Mouse (Mus musculus) kidney, embryonic 15.5 days (tissue): ENCODE results near the gene Dirc2. TPM values are rescaled to one million over a fixed set of nuclear protein-coding genes. Genes with fewer than 3 reads are reported as not detected.

ENCODE experiments used
- ATAC-seq: fragments of 200-750 bp; cut with Nextera tagmentation; replicated peaks from 2 replicates; pipeline ENCODE4 v1.8.0; 2017; ENCODE audit warnings: moderate TSS enrichment; ENCODE audit not compliant: low FRiP score
- H3K27ac ChIP-seq: fragments of 300-500 bp; sonication (generic); 2 replicates; pipeline ENCODE4 v1.5.1; 2015; ENCODE audit warnings: mild to moderate bottlenecking, inconsistent platforms
- H3K27me3 ChIP-seq: fragments of 300-500 bp; sonication (generic); 2 replicates; pipeline ENCODE4 v1.6.1; 2015; ENCODE audit warnings: inconsistent platforms
- H3K36me3 ChIP-seq: fragments of 300-500 bp; sonication (generic); 2 replicates; pipeline ENCODE4 v1.6.1; 2015; ENCODE audit warnings: inconsistent platforms
- H3K4me1 ChIP-seq: fragments of 300-500 bp; sonication (generic); 2 replicates; pipeline ENCODE4 v1.6.1; 2015; ENCODE audit warnings: inconsistent platforms
- H3K4me2 ChIP-seq: fragments of 300-500 bp; sonication (generic); 2 replicates; pipeline ENCODE4 v1.6.1; 2015; ENCODE audit warnings: moderate library complexity, mild to moderate bottlenecking, inconsistent platforms
- H3K4me3 ChIP-seq: fragments of 300-500 bp; sonication (generic); replicated peaks from 2 replicates; pipeline ENCODE4 v1.5.1; 2015; ENCODE audit warnings: mild to moderate bottlenecking, inconsistent platforms
- H3K9ac ChIP-seq: fragments of 300-500 bp; sonication (generic); 2 replicates; pipeline ENCODE4 v1.6.1; 2015; ENCODE audit warnings: mild to moderate bottlenecking, inconsistent platforms
- H3K9me3 ChIP-seq: fragments of 300-500 bp; sonication (generic); replicated peaks from 2 replicates; pipeline ENCODE4 v1.6.1; 2016; ENCODE audit warnings: inconsistent platforms
- WGBS: fragments of 180-500 bp; shearing (Covaris S2); methylation state at CpG from one replicate; pipeline ENCODE4 v1.1.7; 2015; ENCODE audit warnings: mixed read lengths; 5-methylcytosine and 5-hydroxymethylcytosine counted together
- polyA plus RNA-seq: library from polyadenylated mRNA; unstranded; fragments of >200 nt; fragmentation: Nextera tagmentation; extraction: Ambion mirVana; gene quantifications from 2 replicates; pipeline ENCODE4 v1.2.1, GENCODE M21; 2015

Dirc2 gene
- polyA plus RNA-seq, 1 experiment from 2014 or later = 12.5 TPM

GRCm38 (mm10) chr16:35771141-35771540, 2.0 kb upstream of the Dirc2 start:
- H3K27ac ChIP-seq = no peak overlapping the region
- no peaks in the 10 kb centered on the region for H3K36me3 ChIP-seq
- no peaks in the 10 kb centered on the region for H3K9me3 ChIP-seq
- peak overlapping the region; percentile 96 for H3K4me3 ChIP-seq
- no peak for ATAC-seq
- no peaks in the 10 kb centered on the region for H3K27me3 ChIP-seq
- 22% methylated on average over 8 of the region's 8 CpGs for WGBS
- peak overlapping the region; percentile 76; the same call in 1 of the 2 replicates for H3K9ac ChIP-seq
- H3K4me2 ChIP-seq = peak overlapping the region; percentile 84
- peaks cover 28% of the 10 kb centered on the region for H3K4me1 ChIP-seq

DNA sequence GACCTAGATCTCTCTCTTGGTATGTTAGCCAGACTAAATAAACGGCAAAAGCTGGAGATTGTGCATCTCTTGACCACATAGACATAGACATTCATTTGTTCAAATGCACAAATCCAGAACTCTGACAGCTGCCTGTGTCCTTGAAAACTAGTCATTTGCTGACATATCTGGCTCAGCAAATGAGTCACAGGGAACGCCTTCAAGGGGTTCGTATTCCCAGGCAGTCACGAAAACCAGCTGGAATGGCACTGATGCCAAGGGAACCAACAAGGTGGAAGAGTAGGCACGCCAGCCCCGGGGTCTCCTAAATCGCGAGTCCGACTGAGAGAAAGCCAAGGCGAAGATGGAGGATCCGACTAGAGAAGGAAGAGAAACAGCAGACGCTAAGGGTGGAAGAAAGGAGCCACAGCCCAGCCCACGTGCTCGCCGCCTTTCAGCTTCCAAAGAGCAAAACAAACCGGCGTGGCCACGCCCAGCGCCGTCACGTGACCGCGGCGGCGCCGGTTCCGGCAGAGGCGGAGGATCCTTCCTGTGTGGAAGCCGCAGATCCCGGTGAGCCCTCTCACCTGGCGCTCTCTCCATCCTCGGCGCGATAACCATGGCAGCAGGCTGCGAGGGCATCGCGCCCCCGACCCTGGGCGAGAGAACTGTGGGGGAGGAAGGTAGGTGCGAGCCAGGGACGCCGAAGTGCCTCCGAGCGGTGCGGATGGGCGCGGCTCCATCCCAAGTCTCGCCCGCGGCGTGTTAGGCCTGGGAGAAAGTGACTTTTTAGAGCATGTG, 912 bp upstream of the Dirc2 start, which contains the start of gene Hspbap1:
TSS of gene Hspbap1 (plus strand) at position 498 of the 780 bp plus-strand sequence.
- Histone ChIP-seq H3K9me3 (no peaks in the 10 kb centered on the region), H3K4me2 (peak within 1 kb of the TSS; percentile 84), H3K27ac (peak within 1 kb of the TSS; percentile 66; the same call in 1 of the 2 replicates), H3K4me1 (peaks cover 30% of the 10 kb centered on the region), H3K4me3 (peak within 1 kb of the TSS; percentile 96), H3K27me3 (no peaks in the 10 kb centered on the region), H3K9ac (peak within 1 kb of the TSS; percentile 76), H3K36me3 (no peaks in the 10 kb centered on the region)
- peak; percentile 77 for ATAC-seq
- under 1% methylated on average over 51 of the region's 51 CpGs for WGBS

DNA sequence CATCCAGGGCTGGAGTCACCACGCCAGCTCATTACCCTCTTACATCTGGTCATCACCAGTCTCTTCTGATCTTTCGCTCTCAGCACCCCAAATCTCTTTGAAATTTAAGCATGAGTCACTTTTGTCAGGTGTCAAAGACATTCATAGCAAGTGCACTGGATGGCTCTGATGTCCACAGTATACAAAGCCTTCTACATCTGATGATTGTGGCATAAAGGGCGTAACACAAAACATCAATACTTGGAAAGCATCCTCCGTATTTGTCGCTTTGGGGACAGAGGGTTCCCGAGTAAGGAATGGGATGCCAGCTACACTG, 729 bp downstream of the Dirc2 start:
- Histone ChIP-seq H3K27me3 (no peaks in the 10 kb centered on the region), H3K9ac (peak overlapping the region; percentile 67), H3K27ac (no peak overlapping the region), H3K4me2 (peak overlapping the region; percentile 84), H3K36me3 (no peaks in the 10 kb centered on the region), H3K4me1 (peaks cover 30% of the 10 kb centered on the region), H3K4me3 (peak overlapping the region; percentile 96), H3K9me3 (no peaks in the 10 kb centered on the region)
- ATAC-seq = no peak
- 22% methylated on average over 6 of the region's 6 CpGs for WGBS

DNA sequence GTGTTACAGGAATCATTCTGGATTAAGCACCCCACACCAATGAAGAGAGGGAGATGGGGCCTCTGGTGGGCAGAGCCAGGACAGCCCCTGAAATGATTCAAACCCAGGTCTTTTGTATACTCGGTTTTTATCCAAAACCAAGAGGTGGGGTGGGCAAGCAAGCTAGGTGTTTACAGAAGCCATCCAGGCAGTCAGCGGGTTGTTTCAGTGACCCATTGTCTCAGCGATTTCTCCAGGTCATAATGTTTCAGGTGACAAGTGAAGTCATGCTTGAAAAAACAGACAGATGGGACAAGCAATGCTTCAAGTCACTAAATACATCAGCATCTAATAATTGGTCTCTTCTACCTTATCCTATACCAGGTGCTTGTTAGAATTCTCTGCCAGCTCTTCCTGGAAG, 2.8 kb downstream of the Dirc2 start:
- H3K27ac ChIP-seq = no peak overlapping the region
- no peak overlapping the region for H3K4me2 ChIP-seq
- peaks cover 30% of the 10 kb centered on the region for H3K4me1 ChIP-seq
- no peaks in the 10 kb centered on the region for H3K9me3 ChIP-seq
- H3K27me3 ChIP-seq = no peaks in the 10 kb centered on the region
- no peaks in the 10 kb centered on the region for H3K36me3 ChIP-seq
- 59% methylated on average over 3 of the region's 3 CpGs for WGBS
- no peak for ATAC-seq
- H3K4me3 ChIP-seq = no peak overlapping the region
- no peak overlapping the region for H3K9ac ChIP-seq

GRCm38 (mm10) chr16:35765449-35765848, 3.7 kb downstream of the Dirc2 start:
- Histone ChIP-seq H3K36me3 (no peaks in the 10 kb centered on the region), H3K4me2 (no peak overlapping the region), H3K4me3 (no peak overlapping the region), H3K9me3 (no peaks in the 10 kb centered on the region), H3K9ac (no peak overlapping the region), H3K27me3 (no peaks in the 10 kb centered on the region), H3K27ac (no peak overlapping the region), H3K4me1 (peaks cover 22% of the 10 kb centered on the region)
- WGBS = 55% methylated on average over 2 of the region's 2 CpGs
- no peak for ATAC-seq

GRCm38 (mm10) chr16:35764941-35765340, 4.2 kb downstream of the Dirc2 start:
- H3K9me3 ChIP-seq = no peaks in the 10 kb centered on the region
- no peak overlapping the region for H3K4me3 ChIP-seq
- no peak for ATAC-seq
- H3K9ac ChIP-seq = no peak overlapping the region
- H3K36me3 ChIP-seq = no peaks in the 10 kb centered on the region
- no peak overlapping the region for H3K4me2 ChIP-seq
- no peak overlapping the region for H3K27ac ChIP-seq
- no peaks in the 10 kb centered on the region for H3K27me3 ChIP-seq
- peaks cover 21% of the 10 kb centered on the region for H3K4me1 ChIP-seq
- WGBS = 55% methylated on average over 1 of the region's 1 CpGs

GRCm38 (mm10) chr16:35763590-35764296, 5.4 kb downstream of the Dirc2 start:
- no peak overlapping the region for H3K4me3 ChIP-seq
- 87% methylated on average over 11 of the region's 11 CpGs for WGBS
- no peak for ATAC-seq
- H3K4me1 ChIP-seq = peaks cover 13% of the 10 kb centered on the region
- no peaks in the 10 kb centered on the region for H3K27me3 ChIP-seq
- H3K27ac ChIP-seq = no peak overlapping the region
- H3K36me3 ChIP-seq = no peaks in the 10 kb centered on the region
- H3K4me2 ChIP-seq = no peak overlapping the region
- no peak overlapping the region for H3K9ac ChIP-seq
- H3K9me3 ChIP-seq = no peaks in the 10 kb centered on the region

GRCm38 (mm10) chr16:35759401-35759800, 9.8 kb downstream of the Dirc2 start:
- Histone ChIP-seq H3K36me3 (no peaks in the 10 kb centered on the region), H3K4me1 (no peaks in the 10 kb centered on the region), H3K27ac (no peak overlapping the region), H3K9me3 (no peaks in the 10 kb centered on the region), H3K27me3 (no peaks in the 10 kb centered on the region), H3K4me3 (no peak overlapping the region), H3K9ac (no peak overlapping the region), H3K4me2 (no peak overlapping the region)
- no peak for ATAC-seq
- 89% methylated on average over 5 of the region's 5 CpGs for WGBS

- H3K4me3 ChIP-seq = no peak overlapping the region
- H3K9ac ChIP-seq = no peak overlapping the region
- ATAC-seq = no peak
- 91% methylated on average over 9 of the region's 9 CpGs for WGBS
- no peak overlapping the region for H3K4me2 ChIP-seq
- no peaks in the 10 kb centered on the region for H3K9me3 ChIP-seq
- no peaks in the 10 kb centered on the region for H3K36me3 ChIP-seq
- H3K4me1 ChIP-seq = no peaks in the 10 kb centered on the region
- H3K27me3 ChIP-seq = no peaks in the 10 kb centered on the region
- no peak overlapping the region for H3K27ac ChIP-seq
Observed at GRCm38 (mm10) chr16:35756697-35757096, 12.5 kb downstream of the Dirc2 start.

DNA sequence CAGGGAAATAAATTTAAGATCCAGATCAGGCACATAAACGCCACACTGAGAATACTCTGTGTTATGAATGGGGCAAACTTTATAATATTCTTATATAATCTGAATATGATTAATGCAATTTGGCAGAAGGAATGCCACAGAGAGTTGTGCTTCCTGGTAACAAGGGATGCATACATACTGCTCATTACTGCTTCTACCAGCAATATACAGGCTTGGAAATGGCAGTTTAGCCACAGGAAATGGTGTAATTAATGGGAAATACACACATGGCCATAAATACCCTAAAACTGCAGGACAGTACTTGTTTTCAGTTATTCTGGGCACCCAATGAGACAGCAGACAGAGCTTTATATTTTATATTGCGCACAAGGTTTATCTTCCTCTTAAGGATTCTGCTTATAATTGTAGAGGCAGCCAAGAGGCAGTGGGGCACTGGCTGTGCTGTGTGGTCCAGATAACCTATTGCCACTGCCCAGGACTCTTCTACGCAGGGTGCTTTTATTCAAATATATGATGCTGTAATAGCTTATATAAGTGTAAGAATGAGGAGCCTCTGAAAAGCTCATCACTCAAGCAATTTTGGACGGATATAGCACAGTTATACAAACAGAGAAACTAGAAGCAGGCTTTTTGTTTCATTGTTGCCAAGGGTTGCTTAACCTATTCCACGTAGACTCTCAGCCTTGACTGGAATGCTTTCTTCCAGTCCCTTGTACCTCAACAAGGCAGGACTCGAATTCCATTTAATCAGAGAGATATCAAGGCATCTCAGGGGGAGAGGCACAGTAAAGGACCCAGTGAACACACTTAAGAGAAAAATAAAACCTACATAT, 13.4 kb downstream of the Dirc2 start:
- Histone ChIP-seq H3K36me3 (no peaks in the 10 kb centered on the region), H3K4me2 (no peak overlapping the region), H3K9ac (no peak overlapping the region), H3K4me3 (no peak overlapping the region), H3K27me3 (no peaks in the 10 kb centered on the region), H3K27ac (no peak overlapping the region), H3K9me3 (no peaks in the 10 kb centered on the region), H3K4me1 (no peaks in the 10 kb centered on the region)
- no peak for ATAC-seq
- WGBS = 71% methylated on average over 6 of the region's 6 CpGs

- Histone ChIP-seq H3K27ac (no peak overlapping the region), H3K9me3 (no peaks in the 10 kb centered on the region), H3K36me3 (no peaks in the 10 kb centered on the region), H3K27me3 (no peaks in the 10 kb centered on the region), H3K4me3 (no peak overlapping the region), H3K4me2 (no peak overlapping the region), H3K9ac (no peak overlapping the region), H3K4me1 (no peaks in the 10 kb centered on the region)
- ATAC-seq = no peak
- 85% methylated on average over 5 of the region's 5 CpGs for WGBS
Observed at GRCm38 (mm10) chr16:35753926-35754325, 15.2 kb downstream of the Dirc2 start.

GRCm38 (mm10) chr16:35751841-35752240, 17.3 kb downstream of the Dirc2 start:
- Histone ChIP-seq H3K4me2 (no peak overlapping the region), H3K9ac (no peak overlapping the region), H3K27ac (no peak overlapping the region), H3K4me3 (no peak overlapping the region), H3K4me1 (no peaks in the 10 kb centered on the region), H3K36me3 (0 out of 2 replicates have a peak, but pooled peaks cover 1% of the 10 kb centered on the region), H3K27me3 (no peaks in the 10 kb centered on the region), H3K9me3 (no peaks in the 10 kb centered on the region)
- 92% methylated on average over 4 of the region's 4 CpGs for WGBS
- no peak for ATAC-seq
